Comparison of ENCODE assay signal across 8 mouse cellular contexts in genomic region chr17:53566161-53566918, GRCm38 (mm10). TPM values are rescaled to one million over a fixed set of nuclear protein-coding genes. Genes with fewer than 3 reads are reported as not detected.
A peak's percentile ranks its signal among the peaks of the same experiment; 100 is the strongest.
DNase-seq lines count a peak whose midpoint lies in the region; ATAC-seq lines count a peak whose summit lies in the region.

Kat2b (plus strand) TSS chr17:53566861.

- 2% methylated on average over 20 of the region's 20 CpGs for WGBS in intestine, embryonic 15.5 days
- WGBS in limb, embryonic 13.5 days: 3% methylated on average over 20 of the region's 20 CpGs
- WGBS in midbrain, embryonic 13.5 days: 2% methylated on average over 20 of the region's 20 CpGs

- peak within 1 kb of the TSS; percentile 84 for H3K4me3 ChIP-seq in intestine, embryonic 15.5 days (replicated peaks)
- peak within 1 kb of the TSS; percentile 85 for H3K4me3 ChIP-seq in limb, embryonic 13.5 days
- peak within 1 kb of the TSS; percentile 86 for H3K4me3 ChIP-seq in midbrain, embryonic 13.5 days (replicated peaks)

- peak within 1 kb of the TSS; percentile 97 for H3K27ac ChIP-seq in intestine, embryonic 15.5 days
- H3K27ac ChIP-seq in limb, embryonic 13.5 days: peak within 1 kb of the TSS; percentile 87
- peak within 1 kb of the TSS; percentile 97 for H3K27ac ChIP-seq in midbrain, embryonic 13.5 days

- H3K9ac ChIP-seq in intestine, embryonic 15.5 days: peak within 1 kb of the TSS; percentile 87
- peak within 1 kb of the TSS; percentile 89 for H3K9ac ChIP-seq in limb, embryonic 13.5 days
- H3K9ac ChIP-seq in midbrain, embryonic 13.5 days (replicated peaks): peak within 1 kb of the TSS; percentile 94

- DNase-seq in 3T3-L1 (ENCODE audit: low read depth, low spot score): peak; percentile 32
- peak; percentile 39 for DNase-seq in T-cell, adult 2 months (ENCODE audit: low spot score)
- peak; percentile 57 for DNase-seq in embryo, embryonic 10 days (ENCODE audit: low spot score)
- DNase-seq in thymus, postnatal 25 days: peak; percentile 35

- peak within 1 kb of the TSS; percentile 86 for H3K4me2 ChIP-seq in intestine, embryonic 15.5 days (replicated peaks)
- peak within 1 kb of the TSS; percentile 98 for H3K4me2 ChIP-seq in limb, embryonic 13.5 days (replicated peaks)
- H3K4me2 ChIP-seq in midbrain, embryonic 13.5 days (replicated peaks): peak within 1 kb of the TSS; percentile 93

- ATAC-seq in granulocyte monocyte progenitor cell, adult 5-6 weeks (replicated peaks; ENCODE audit: poor library complexity, severe bottlenecking): peak; percentile 1; the same call in 1 of the 2 replicates
- ATAC-seq in intestine, embryonic 15.5 days: no peak
- no peak for ATAC-seq in limb, embryonic 13.5 days (ENCODE audit: low FRiP score, low read depth)
- no peak for ATAC-seq in midbrain, embryonic 13.5 days

- no peaks in the 10 kb centered on the region for H3K27me3 ChIP-seq in intestine, embryonic 15.5 days (replicated peaks)
- no peaks in the 10 kb centered on the region for H3K27me3 ChIP-seq in limb, embryonic 13.5 days
- H3K27me3 ChIP-seq in midbrain, embryonic 13.5 days: no peaks in the 10 kb centered on the region

- H3K4me1 ChIP-seq in intestine, embryonic 15.5 days (replicated peaks): peaks cover 13% of the 10 kb centered on the region
- peaks cover 29% of the 10 kb centered on the region for H3K4me1 ChIP-seq in limb, embryonic 13.5 days
- H3K4me1 ChIP-seq in midbrain, embryonic 13.5 days (replicated peaks): peaks cover 30% of the 10 kb centered on the region

- H3K36me3 ChIP-seq in intestine, embryonic 15.5 days: no peaks in the 10 kb centered on the region
- H3K36me3 ChIP-seq in limb, embryonic 13.5 days: no peaks in the 10 kb centered on the region
- H3K36me3 ChIP-seq in midbrain, embryonic 13.5 days: no peaks in the 10 kb centered on the region

- no peaks in the 10 kb centered on the region for H3K9me3 ChIP-seq in intestine, embryonic 15.5 days
- H3K9me3 ChIP-seq in limb, embryonic 13.5 days: no peaks in the 10 kb centered on the region
- no peaks in the 10 kb centered on the region for H3K9me3 ChIP-seq in midbrain, embryonic 13.5 days

RNA-seq across cellular contexts. Expression of gene Kat2b, which starts in this region (rescaled TPM):
- total RNA-seq in granulocyte monocyte progenitor cell, adult 5-6 weeks (2014; fragmentation: Nextera tagmentation): 35.1 and 51.5 TPM in 2 replicates
- total RNA-seq in granulocyte monocyte progenitor cell, adult 5-6 weeks (2017): 30.5 and 35.9 TPM in 2 replicates
- polyA plus RNA-seq in intestine, embryonic 15.5 days (2015; fragmentation: Nextera tagmentation; extraction: Ambion mirVana): 3.7 and 4.3 TPM in 2 replicates
- 5.4 and 5.8 TPM in 2 replicates for polyA plus RNA-seq in limb, embryonic 13.5 days (2015; fragmentation: Nextera tagmentation; extraction: Ambion mirVana)
- 5.0 and 7.6 TPM in 2 replicates for polyA plus RNA-seq in midbrain, embryonic 13.5 days (2015; fragmentation: Nextera tagmentation; extraction: Ambion mirVana)
